Mouse (Mus musculus) liver, embryonic 12.5 days (tissue): ENCODE measurements around the gene Chl1. TPM values are rescaled to one million over a fixed set of nuclear protein-coding genes. Genes with fewer than 3 reads are reported as not detected.
A peak's percentile ranks its signal among the peaks of the same experiment; 100 is the strongest.

Experiments
- ATAC-seq: fragments of 200-750 bp; cut with Nextera tagmentation; 2 replicates; pipeline ENCODE4 v1.8.0; 2017; ENCODE audit warnings: moderate number of reproducible peaks, mild to moderate bottlenecking, moderate library complexity
- H3K27ac ChIP-seq: fragments of 300-500 bp; sonication (generic); 2 replicates; pipeline ENCODE4 v1.5.1; 2016; ENCODE audit warnings: mild to moderate bottlenecking
- H3K27me3 ChIP-seq: fragments of 300-500 bp; sonication (generic); replicated peaks from 2 replicates; pipeline ENCODE4 v1.6.1; 2016; ENCODE audit warnings: mild to moderate bottlenecking, moderate library complexity
- H3K36me3 ChIP-seq: fragments of 300-500 bp; sonication (generic); 2 replicates; pipeline ENCODE4 v1.6.1; 2016; ENCODE audit warnings: mild to moderate bottlenecking, moderate library complexity
- H3K4me1 ChIP-seq: fragments of 300-500 bp; sonication (generic); 2 replicates; pipeline ENCODE4 v1.6.1; 2016
- H3K4me2 ChIP-seq: fragments of 300-500 bp; sonication (generic); 2 replicates; pipeline ENCODE4 v1.6.1; 2016; ENCODE audit warnings: mild to moderate bottlenecking, moderate library complexity
- H3K4me3 ChIP-seq: fragments of 300-500 bp; sonication (generic); 2 replicates; pipeline ENCODE4 v1.5.1; 2016; ENCODE audit warnings: mild to moderate bottlenecking, moderate library complexity
- H3K9ac ChIP-seq: fragments of 300-500 bp; sonication (generic); 2 replicates; pipeline ENCODE4 v1.6.1; 2016; ENCODE audit warnings: mild to moderate bottlenecking, moderate library complexity
- H3K9me3 ChIP-seq: fragments of 300-500 bp; sonication (generic); replicated peaks from 2 replicates; pipeline ENCODE4 v1.6.1; 2016; ENCODE audit warnings: mild to moderate bottlenecking, moderate library complexity
- WGBS: fragments of 180-500 bp; shearing (Covaris S2); methylation state at CpG from one replicate; pipeline ENCODE4 v1.1.7; 2016; ENCODE audit not compliant: insufficient replicate concordance; 5-methylcytosine and 5-hydroxymethylcytosine counted together
- polyA plus RNA-seq: library from polyadenylated mRNA; unstranded; fragments of >200 nt; fragmentation: Nextera tagmentation; extraction: Ambion mirVana; gene quantifications from 2 replicates; pipeline ENCODE4 v1.2.1, GENCODE M21; 2016

Chl1 gene
- polyA plus RNA-seq, 1 experiment from 2014 or later, result 0.06 TPM

DNA sequence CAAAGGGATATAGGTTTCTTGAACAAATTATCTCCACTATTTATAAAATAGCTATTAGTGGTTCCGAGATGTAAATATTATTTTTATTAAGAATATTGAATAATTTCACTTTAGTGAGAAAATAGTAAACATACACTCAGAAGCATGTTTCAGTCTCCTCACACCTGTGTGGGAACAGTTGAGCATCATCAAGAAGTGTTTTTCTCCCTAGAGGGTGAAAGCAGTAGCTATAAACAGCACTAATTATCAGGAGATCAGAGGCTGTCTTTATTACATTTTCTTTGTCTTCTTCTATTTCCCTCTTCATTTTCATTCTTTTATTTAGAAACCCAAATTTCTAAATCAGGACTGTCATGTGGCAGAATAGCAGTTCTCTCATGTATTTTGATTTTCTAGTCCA is 166.7 kb downstream of the Chl1 start:
- Histone ChIP-seq H3K9ac (no peak overlapping the region), H3K4me2 (no peak overlapping the region), H3K36me3 (no peaks in the 10 kb centered on the region), H3K9me3 (no peaks in the 10 kb centered on the region), H3K27me3 (no peaks in the 10 kb centered on the region), H3K4me1 (no peaks in the 10 kb centered on the region), H3K4me3 (no peak overlapping the region), H3K27ac (no peak overlapping the region)
- ATAC-seq, result no peak
- WGBS, result 72% methylated on average over 1 of the region's 1 CpGs

DNA sequence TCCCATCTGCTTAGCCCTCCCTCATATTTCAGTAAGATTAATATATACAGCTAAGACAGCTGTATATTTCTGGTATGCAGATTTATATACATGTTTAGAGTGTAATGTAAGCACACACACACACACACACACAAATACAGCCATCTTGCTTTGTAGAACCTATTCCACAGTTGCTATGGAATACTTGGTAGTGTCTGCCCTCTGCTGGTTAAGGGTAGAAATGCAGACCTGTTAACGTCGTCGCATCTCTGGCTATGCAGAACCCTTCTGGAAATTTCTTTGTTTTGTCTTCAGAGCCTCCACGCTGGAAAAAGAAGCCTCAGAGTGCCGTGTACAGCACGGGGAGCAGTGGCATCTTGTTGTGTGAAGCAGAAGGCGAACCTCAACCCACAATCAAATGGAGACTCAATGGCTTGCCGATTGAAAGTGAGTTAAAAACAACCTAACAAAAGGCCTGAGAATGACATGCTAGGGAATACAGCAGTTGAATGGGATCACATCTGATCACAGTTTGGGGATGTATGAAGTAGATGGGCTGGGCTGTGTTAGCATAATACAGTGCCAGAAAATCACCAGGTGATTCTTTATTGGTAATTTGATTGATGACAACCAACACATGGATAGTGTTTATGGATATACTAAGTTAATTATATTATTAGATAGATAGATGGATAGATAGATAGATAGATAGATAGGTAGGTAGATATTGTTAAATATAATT is 172.6 kb downstream of the Chl1 start:
- Histone ChIP-seq H3K9ac (no peak overlapping the region), H3K4me2 (no peak overlapping the region), H3K9me3 (no peaks in the 10 kb centered on the region), H3K4me1 (no peaks in the 10 kb centered on the region), H3K4me3 (no peak overlapping the region), H3K27me3 (no peaks in the 10 kb centered on the region), H3K27ac (no peak overlapping the region), H3K36me3 (no peaks in the 10 kb centered on the region)
- 13% methylated on average over 8 of the region's 8 CpGs for WGBS
- ATAC-seq, result no peak

GRCm38 (mm10) chr6:103692511-103692910 is 182.1 kb downstream of the Chl1 start:
- Histone ChIP-seq H3K27ac (no peak overlapping the region), H3K36me3 (no peaks in the 10 kb centered on the region), H3K4me1 (no peaks in the 10 kb centered on the region; the same call in 1 of the 2 replicates), H3K27me3 (no peaks in the 10 kb centered on the region), H3K4me2 (no peak overlapping the region), H3K9ac (no peak overlapping the region), H3K4me3 (no peak overlapping the region), H3K9me3 (no peaks in the 10 kb centered on the region)
- no peak for ATAC-seq
- WGBS, result 60% methylated on average over 3 of the region's 3 CpGs

DNA sequence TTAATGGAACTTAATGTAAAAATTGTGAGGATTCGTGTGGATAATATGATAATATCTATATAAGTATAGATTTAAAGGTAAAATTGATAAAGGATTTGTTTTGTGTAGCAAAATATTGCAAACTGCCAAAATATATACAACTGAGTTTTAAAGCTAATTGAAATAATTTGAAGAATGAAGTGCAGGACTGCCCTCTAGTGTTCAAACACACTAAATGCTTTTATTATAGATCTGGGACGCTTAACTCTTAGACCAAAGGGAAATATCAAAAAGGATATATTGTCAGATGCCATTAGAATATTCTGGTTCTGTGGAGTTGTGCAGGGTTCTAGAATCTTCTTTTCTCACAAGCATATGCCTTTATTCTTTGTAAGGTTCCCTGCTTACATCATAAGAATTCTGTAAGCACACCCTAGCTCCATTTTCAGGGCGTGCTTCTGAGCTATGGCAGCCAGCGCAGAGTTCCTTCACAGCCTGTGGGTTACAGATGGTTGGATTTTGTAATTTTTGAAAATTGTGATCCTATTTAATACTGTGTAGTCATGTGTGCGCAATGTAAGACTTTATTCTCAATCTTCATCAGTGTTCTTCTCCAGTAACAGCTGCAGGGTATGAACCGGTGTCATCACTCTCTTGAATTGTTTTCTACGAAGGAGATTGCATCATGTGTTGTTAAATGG is 187.1 kb downstream of the Chl1 start:
- ATAC-seq, result no peak
- peaks cover 15% of the 10 kb centered on the region for H3K4me1 ChIP-seq
- H3K9me3 ChIP-seq, result no peaks in the 10 kb centered on the region
- no peaks in the 10 kb centered on the region for H3K27me3 ChIP-seq
- no peak overlapping the region for H3K4me3 ChIP-seq
- H3K4me2 ChIP-seq, result no peak overlapping the region
- no peak overlapping the region for H3K27ac ChIP-seq
- WGBS, result 55% methylated on average over 7 of the region's 7 CpGs
- no peaks in the 10 kb centered on the region for H3K36me3 ChIP-seq
- no peak overlapping the region for H3K9ac ChIP-seq

DNA sequence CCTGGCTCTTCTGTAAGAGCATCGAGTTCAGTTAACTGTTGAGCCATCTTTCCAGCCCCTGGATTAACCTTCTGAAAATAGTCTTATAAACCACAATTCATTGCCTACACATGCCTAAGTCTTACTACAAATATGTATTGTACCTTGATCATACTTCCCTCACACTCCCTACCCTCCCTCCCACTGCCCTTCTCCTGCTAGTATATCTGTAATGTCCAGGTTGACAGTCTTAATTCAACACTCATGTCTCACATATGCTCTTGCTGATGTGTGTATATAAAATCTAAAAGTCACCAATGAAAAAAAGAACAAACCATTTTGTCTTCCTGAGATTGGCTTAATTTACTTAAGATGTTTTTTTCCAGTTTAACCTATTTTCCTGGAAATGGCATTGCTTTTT is 189.1 kb downstream of the Chl1 start:
- H3K27me3 ChIP-seq, result no peaks in the 10 kb centered on the region
- H3K4me2 ChIP-seq, result no peak overlapping the region
- no peaks in the 10 kb centered on the region for H3K36me3 ChIP-seq
- peaks cover 15% of the 10 kb centered on the region for H3K4me1 ChIP-seq
- H3K9ac ChIP-seq, result no peak overlapping the region
- H3K27ac ChIP-seq, result no peak overlapping the region
- peak; percentile 66; the same call in 1 of the 2 replicates for ATAC-seq
- WGBS, result 71% methylated on average over 1 of the region's 1 CpGs
- no peaks in the 10 kb centered on the region for H3K9me3 ChIP-seq
- no peak overlapping the region for H3K4me3 ChIP-seq

GRCm38 (mm10) chr6:103699895-103700294 is 189.5 kb downstream of the Chl1 start:
- Histone ChIP-seq H3K4me3 (no peak overlapping the region), H3K36me3 (no peaks in the 10 kb centered on the region), H3K27ac (no peak overlapping the region), H3K27me3 (no peaks in the 10 kb centered on the region), H3K9me3 (no peaks in the 10 kb centered on the region), H3K4me2 (no peak overlapping the region), H3K4me1 (peaks cover 15% of the 10 kb centered on the region), H3K9ac (no peak overlapping the region)
- 53% methylated on average over 1 of the region's 1 CpGs for WGBS
- ATAC-seq, result peak; percentile 53; the same call in 1 of the 2 replicates

- H3K27ac ChIP-seq, result no peak overlapping the region
- 21% methylated on average over 7 of the region's 7 CpGs for WGBS
- H3K4me3 ChIP-seq, result no peak overlapping the region
- no peak overlapping the region for H3K9ac ChIP-seq
- no peaks in the 10 kb centered on the region for H3K36me3 ChIP-seq
- H3K4me2 ChIP-seq, result peak overlapping the region; percentile 27; the same call in 1 of the 2 replicates
- no peaks in the 10 kb centered on the region for H3K9me3 ChIP-seq
- H3K4me1 ChIP-seq, result peaks cover 15% of the 10 kb centered on the region
- peak; percentile 98 for ATAC-seq
- no peaks in the 10 kb centered on the region for H3K27me3 ChIP-seq
Observed at GRCm38 (mm10) chr6:103700336-103700735, 189.9 kb downstream of the Chl1 start.

DNA sequence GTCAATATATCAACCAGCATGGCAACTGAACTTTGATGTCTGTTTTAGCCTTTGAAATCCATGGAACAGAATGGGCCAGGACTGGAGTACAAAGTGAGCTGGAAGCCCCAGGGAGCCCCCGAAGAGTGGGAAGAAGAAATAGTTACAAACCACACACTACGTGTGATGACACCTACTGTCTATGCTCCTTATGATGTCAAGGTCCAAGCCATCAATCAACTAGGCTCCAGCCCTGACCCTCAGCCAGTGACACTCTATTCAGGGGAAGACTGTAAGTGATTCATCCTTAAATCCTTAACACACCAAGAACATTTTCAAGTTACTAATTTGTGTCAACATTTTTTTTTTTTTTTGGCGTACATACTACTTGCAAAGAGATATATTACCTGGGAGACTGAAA is 196.0 kb downstream of the Chl1 start:
- no peaks in the 10 kb centered on the region for H3K4me1 ChIP-seq
- H3K4me2 ChIP-seq, result no peak overlapping the region
- H3K4me3 ChIP-seq, result no peak overlapping the region
- H3K36me3 ChIP-seq, result no peaks in the 10 kb centered on the region
- no peak overlapping the region for H3K9ac ChIP-seq
- WGBS, result 71% methylated on average over 3 of the region's 3 CpGs
- no peaks in the 10 kb centered on the region for H3K27me3 ChIP-seq
- no peaks in the 10 kb centered on the region for H3K9me3 ChIP-seq
- H3K27ac ChIP-seq, result no peak overlapping the region
- no peak for ATAC-seq

- Histone ChIP-seq H3K4me1 (no peaks in the 10 kb centered on the region), H3K4me3 (no peak overlapping the region), H3K36me3 (no peaks in the 10 kb centered on the region), H3K4me2 (no peak overlapping the region), H3K9ac (no peak overlapping the region), H3K9me3 (no peaks in the 10 kb centered on the region), H3K27me3 (no peaks in the 10 kb centered on the region), H3K27ac (no peak overlapping the region)
- no peak for ATAC-seq
Observed at GRCm38 (mm10) chr6:103739291-103739690, 228.9 kb downstream of the Chl1 start.

DNA sequence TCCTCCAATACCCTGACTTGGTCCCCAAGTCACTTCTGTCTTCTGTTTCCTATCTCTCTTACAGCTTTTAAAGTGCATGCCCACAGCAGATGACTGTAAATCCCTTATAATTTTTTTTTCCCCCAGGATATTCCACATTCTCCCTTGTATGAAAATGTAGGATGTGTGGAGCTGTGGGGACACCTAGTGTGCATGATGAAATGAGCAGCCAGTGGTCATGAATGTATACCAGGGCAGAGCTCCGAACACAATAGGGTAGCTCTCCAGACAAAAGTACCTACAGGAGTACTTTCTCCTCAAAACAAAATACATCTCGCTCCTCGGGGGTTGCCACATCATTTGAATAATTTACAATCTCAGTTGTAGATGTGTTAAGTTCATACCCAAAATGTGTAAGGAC is 232.4 kb downstream of the Chl1 start:
- 55% methylated on average over 3 of the region's 3 CpGs for WGBS
- Histone ChIP-seq H3K27me3 (no peaks in the 10 kb centered on the region), H3K9ac (no peak overlapping the region), H3K27ac (no peak overlapping the region), H3K4me3 (no peak overlapping the region), H3K36me3 (no peaks in the 10 kb centered on the region), H3K4me1 (no peaks in the 10 kb centered on the region), H3K4me2 (no peak overlapping the region), H3K9me3 (no peaks in the 10 kb centered on the region)
- ATAC-seq, result no peak

DNA sequence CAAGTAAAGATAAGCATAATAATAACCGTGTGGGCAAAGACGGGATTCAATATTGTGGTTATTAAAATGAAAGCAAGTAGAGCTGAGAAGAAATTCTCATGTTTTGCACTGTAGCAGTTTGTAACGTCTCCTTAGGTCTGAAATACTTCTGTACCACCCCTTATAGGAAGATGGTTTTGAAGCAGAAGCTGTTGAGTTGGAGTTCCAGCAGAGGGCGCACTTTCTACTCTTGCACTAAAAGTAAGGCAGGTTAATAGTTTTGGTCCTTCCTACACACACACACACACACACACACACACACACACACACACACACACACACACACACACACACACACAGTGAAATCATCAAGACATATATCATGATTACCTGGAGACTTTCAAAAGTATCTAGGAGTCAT is 235.7 kb downstream of the Chl1 start:
- 17% methylated on average over 4 of the region's 4 CpGs for WGBS
- Histone ChIP-seq H3K36me3 (no peaks in the 10 kb centered on the region), H3K4me2 (no peak overlapping the region)

DNA sequence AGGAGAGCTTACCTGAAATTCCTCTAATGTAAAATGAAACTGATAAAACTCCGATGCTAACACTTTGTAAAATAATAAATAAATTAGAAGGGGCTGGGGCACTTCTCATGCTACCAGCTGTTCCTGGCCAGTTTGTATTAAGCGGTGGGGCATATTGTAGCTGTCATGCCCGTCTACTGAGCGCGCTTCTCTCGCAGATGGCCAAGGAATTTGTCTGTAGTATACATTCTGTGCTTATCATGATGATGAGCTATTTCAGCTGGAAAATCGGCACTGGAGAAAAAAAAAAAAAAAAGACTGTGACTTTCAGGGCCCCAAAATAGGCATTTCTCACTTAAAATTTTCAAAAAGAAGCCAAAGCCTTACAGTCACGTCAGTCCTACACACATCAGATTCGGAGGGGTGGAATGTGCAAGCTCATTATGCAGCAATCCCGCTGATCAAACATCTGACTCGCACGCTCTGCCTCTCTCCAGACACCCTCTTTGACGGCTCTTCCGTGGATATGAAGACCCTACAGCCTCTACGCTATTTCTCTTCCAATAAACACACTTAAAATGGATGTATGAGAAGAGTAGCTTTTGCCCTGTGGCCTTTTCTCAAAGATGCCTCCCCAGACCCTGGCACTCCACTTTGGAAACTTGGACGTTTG is 238.9 kb downstream of the Chl1 start:
- H3K4me1 ChIP-seq, result no peaks in the 10 kb centered on the region

More for the DNA sequence above, 235.7 kb downstream of the Chl1 start:
- Histone ChIP-seq H3K27ac (no peak overlapping the region), H3K4me1 (no peaks in the 10 kb centered on the region), H3K4me3 (no peak overlapping the region), H3K9me3 (no peaks in the 10 kb centered on the region), H3K9ac (no peak overlapping the region), H3K27me3 (no peaks in the 10 kb centered on the region)
- ATAC-seq, result no peak

More for the DNA sequence above, 238.9 kb downstream of the Chl1 start:
- Histone ChIP-seq H3K4me3 (no peak overlapping the region), H3K27me3 (no peaks in the 10 kb centered on the region), H3K9ac (no peak overlapping the region), H3K4me2 (no peak overlapping the region), H3K36me3 (no peaks in the 10 kb centered on the region), H3K27ac (no peak overlapping the region), H3K9me3 (no peaks in the 10 kb centered on the region)
- no peak for ATAC-seq
- WGBS, result 67% methylated on average over 16 of the region's 16 CpGs
